Mouse (Mus musculus) small intestine, adult 2 months (tissue): ENCODE results near the gene Hist2h2aa2. TPM values are rescaled to one million over a fixed set of nuclear protein-coding genes. Genes with fewer than 3 reads are reported as not detected.

Experiments
- H3K27ac ChIP-seq: fragments of 200-500 bp; 2 replicates; pipeline ENCODE4 v1.5.1; 2012; ENCODE audit warnings: low read depth, low read length, control low read depth, inconsistent platforms; ENCODE audit not compliant: insufficient read depth
- H3K27me3 ChIP-seq: fragments of 200-500 bp; 2 replicates; pipeline ENCODE4 v1.6.1; 2012; ENCODE audit warnings: mild to moderate bottlenecking, moderate library complexity, low read length, inconsistent platforms; ENCODE audit not compliant: control insufficient read depth, insufficient read depth
- H3K36me3 ChIP-seq: fragments of 200-500 bp; 2 replicates; pipeline ENCODE4 v1.6.1; 2012; ENCODE audit warnings: mild to moderate bottlenecking, low read length, control low read depth, inconsistent platforms; ENCODE audit not compliant: control insufficient read depth, insufficient read depth
- H3K4me1 ChIP-seq: fragments of 200-500 bp; 2 replicates; pipeline ENCODE4 v1.6.1; 2012; ENCODE audit warnings: low read length, inconsistent platforms, mixed read lengths; ENCODE audit not compliant: control insufficient read depth, insufficient read depth, insufficient read length
- H3K4me3 ChIP-seq: fragments of 200-500 bp; 2 replicates; pipeline ENCODE4 v1.5.1; 2012; ENCODE audit warnings: low read depth, mild to moderate bottlenecking, control low read depth, inconsistent platforms, low read length, moderate library complexity
- CTCF ChIP-seq: fragments of 200-500 bp; IDR thresholded peaks from 2 replicates; pipeline ENCODE4 v1.5.1; 2012; ENCODE audit warnings: low read depth, mild to moderate bottlenecking, control low read depth, inconsistent platforms, low read length, moderate library complexity, mixed read lengths; ENCODE audit not compliant: insufficient replicate concordance, insufficient read length; ENCODE audit errors: extremely low read depth
- POLR2A ChIP-seq: fragments of 200-500 bp; IDR thresholded peaks from 2 replicates; pipeline ENCODE4 v1.6.1; 2012; ENCODE audit warnings: low read depth, mild to moderate bottlenecking, control low read depth, inconsistent platforms, low read length, moderate library complexity
- WGBS: fragments of 180-500 bp; shearing (Covaris S2); methylation state at CpG from one replicate; pipeline ENCODE4 v1.1.7; 2018; 5-methylcytosine and 5-hydroxymethylcytosine counted together
- polyA plus RNA-seq: library from polyadenylated mRNA; depleted of rRNA; stranded (reverse); fragments of >200 nt; gene quantifications from 2 replicates; pipeline ENCODE4 v1.2.3, GENCODE M21; 2012

The Hist2h2aa2 gene
- polyA plus RNA-seq, 1 experiment, result 339 TPM

GRCm38 (mm10) chr3:96264404-96264949 is 24.4 kb upstream of the Hist2h2aa2 start:
- no peak for TF ChIP-seq POLR2A
- Histone ChIP-seq H3K27ac (peak overlapping the region; percentile 97; the same call in 1 of the 2 replicates), H3K4me1 (peaks cover 6% of the 10 kb centered on the region; the same call in 1 of the 2 replicates), H3K27me3 (no peaks in the 10 kb centered on the region), H3K4me3 (no peak overlapping the region), H3K36me3 (no peaks in the 10 kb centered on the region)
- WGBS, result 55% methylated on average over 7 of the region's 7 CpGs

GRCm38 (mm10) chr3:96263558-96264403 is 23.7 kb upstream of the Hist2h2aa2 start:
- TF ChIP-seq CTCF, result peak; percentile 29; the same call in 1 of the 2 replicates
- no peak; the same call in 1 of the 2 replicates for TF ChIP-seq POLR2A
- peaks cover 6% of the 10 kb centered on the region; the same call in 1 of the 2 replicates for H3K4me1 ChIP-seq
- H3K4me3 ChIP-seq, result peak overlapping the region; percentile 67
- peak overlapping the region; percentile 97 for H3K27ac ChIP-seq
- 1% methylated on average over 27 of the region's 27 CpGs for WGBS
- H3K36me3 ChIP-seq, result no peaks in the 10 kb centered on the region
- H3K27me3 ChIP-seq, result no peaks in the 10 kb centered on the region

- no peaks in the 10 kb centered on the region for H3K36me3 ChIP-seq
- under 1% methylated on average over 40 of the region's 40 CpGs for WGBS
- TF ChIP-seq CTCF (no peak), POLR2A (peak; percentile 96)
- peak within 1 kb of the TSS; percentile 74 for H3K4me3 ChIP-seq
- H3K4me1 ChIP-seq, result peaks cover 9% of the 10 kb centered on the region; the same call in 1 of the 2 replicates
- H3K27ac ChIP-seq, result peak within 1 kb of the TSS; percentile 98
- H3K27me3 ChIP-seq, result no peaks in the 10 kb centered on the region
These were observed 23.0 kb upstream of the Hist2h2aa2 start, which contains the start of gene Hist2h4 for GRCm38 (mm10) chr3:96262979-96263550. Gene Hist2h4 (minus strand): TSS chr3:96263311.

- under 1% methylated on average over 19 of the region's 19 CpGs for WGBS
- peaks cover 7% of the 10 kb centered on the region; the same call in 1 of the 2 replicates for H3K4me1 ChIP-seq
These were observed 22.3 kb upstream of the Hist2h2aa2 start for GRCm38 (mm10) chr3:96262216-96262875.

GRCm38 (mm10) chr3:96261623-96262022 is 21.5 kb upstream of the Hist2h2aa2 start:
- Histone ChIP-seq H3K27ac (peak overlapping the region; percentile 98), H3K27me3 (no peaks in the 10 kb centered on the region), H3K36me3 (no peaks in the 10 kb centered on the region), H3K4me3 (no peak overlapping the region), H3K4me1 (peaks cover 7% of the 10 kb centered on the region; the same call in 1 of the 2 replicates)
- TF ChIP-seq CTCF (no peak), POLR2A (no peak)
- WGBS, result 44% methylated on average over 3 of the region's 3 CpGs

More at GRCm38 (mm10) chr3:96262216-96262875, 22.3 kb upstream of the Hist2h2aa2 start:
- no peaks in the 10 kb centered on the region for H3K36me3 ChIP-seq
- peak overlapping the region; percentile 98 for H3K27ac ChIP-seq
- no peak for TF ChIP-seq CTCF
- TF ChIP-seq POLR2A, result peak; percentile 92
- H3K4me3 ChIP-seq, result peak overlapping the region; percentile 74
- H3K27me3 ChIP-seq, result no peaks in the 10 kb centered on the region

GRCm38 (mm10) chr3:96260220-96260619 is 20.1 kb upstream of the Hist2h2aa2 start:
- no peak for TF ChIP-seq CTCF
- no peak for TF ChIP-seq POLR2A
- no peaks in the 10 kb centered on the region for H3K27me3 ChIP-seq
- H3K4me3 ChIP-seq, result no peak overlapping the region
- peaks cover 10% of the 10 kb centered on the region; the same call in 1 of the 2 replicates for H3K4me1 ChIP-seq
- 92% methylated on average over 5 of the region's 5 CpGs for WGBS
- no peak overlapping the region for H3K27ac ChIP-seq
- no peaks in the 10 kb centered on the region for H3K36me3 ChIP-seq
